In genomic region chrX:99603714-99604113, GRCm38 (mm10) we compare ENCODE assay signal across 26 mouse cellular contexts.
DNase-seq lines count a peak whose midpoint lies in the region; ATAC-seq and TF ChIP-seq lines count a peak whose summit lies in the region.
"Had no signal": no experiment of that assay in that cellular context is flagged by ENCODE, and none has a peak within 500 bp of the region (broad histone marks: within the 10 kb centered on the region; RNA-seq: fewer than 3 reads in every experiment).

No protein-coding gene starts in this region.

- WGBS in lung, postnatal 0 days, result 42% methylated on average over 6 of the region's 6 CpGs

- H3K9me3 ChIP-seq in lung, postnatal 0 days (ENCODE audit: low read length), result no peaks in the 10 kb centered on the region
- H3K9me3 ChIP-seq: embryonic facial prominence, embryonic 10.5 days; embryonic facial prominence, embryonic 13.5 days; forebrain, embryonic 12.5 days; forebrain, embryonic 15.5 days; G1E; hindbrain, embryonic 10.5 days; hindbrain, embryonic 13.5 days had no signal

- no peak overlapping the region for H3K4me3 ChIP-seq in lung, postnatal 0 days (ENCODE audit: low read depth, low read length)
- H3K4me3 ChIP-seq: embryonic facial prominence, embryonic 10.5 days; embryonic facial prominence, embryonic 13.5 days; erythroblast, embryonic 14.5 days; forebrain, embryonic 12.5 days; forebrain, embryonic 15.5 days; hindbrain, embryonic 10.5 days; hindbrain, embryonic 13.5 days had no signal

- no peak for TF ChIP-seq CTCF in lung, postnatal 0 days (IDR thresholded peaks at IDR 0.05)

- no peaks in the 10 kb centered on the region; the same call in 1 of the 2 replicates for H3K27me3 ChIP-seq in lung, postnatal 0 days (replicated peaks; ENCODE audit: insufficient read depth, low read length)
- H3K27me3 ChIP-seq: CH12.LX; forebrain, embryonic 15.5 days had no signal

- H3K9ac ChIP-seq in lung, postnatal 0 days (replicated peaks; ENCODE audit: low read depth), result no peak overlapping the region
- H3K9ac ChIP-seq: embryonic facial prominence, embryonic 13.5 days; forebrain, embryonic 12.5 days; forebrain, embryonic 15.5 days; hindbrain, embryonic 13.5 days had no signal

- ATAC-seq in lung, postnatal 0 days, result no peak
- ATAC-seq in hematopoietic stem cell, adult 5-6 weeks (replicated peaks in 1 of 2; ENCODE audit: insufficient read depth in 1 of 2, low FRiP score in 2 of 2, low TSS enrichment in 1 of 2, low read depth in 1 of 2, poor library complexity in 2 of 2, severe bottlenecking in 2 of 2), result peak; percentile 56 to 62
- ATAC-seq in monocyte, adult 5-6 weeks (replicated peaks; ENCODE audit: insufficient number of reproducible peaks, low FRiP score, low TSS enrichment, poor library complexity, severe bottlenecking), result peak; percentile 40; the same call in 1 of the 2 replicates
- ATAC-seq: forebrain, embryonic 15.5 days; hindbrain, embryonic 16.5 days had no signal

- no peaks in the 10 kb centered on the region for H3K36me3 ChIP-seq in lung, postnatal 0 days (ENCODE audit: insufficient read depth, low read length)
- H3K36me3 ChIP-seq: embryonic facial prominence, embryonic 10.5 days; embryonic facial prominence, embryonic 13.5 days; forebrain, embryonic 12.5 days; forebrain, embryonic 15.5 days; G1E; hindbrain, embryonic 10.5 days; hindbrain, embryonic 13.5 days had no signal

- H3K4me2 ChIP-seq in lung, postnatal 0 days (replicated peaks; ENCODE audit: low read depth, low read length), result no peak overlapping the region
- H3K4me2 ChIP-seq: embryonic facial prominence, embryonic 13.5 days; forebrain, embryonic 12.5 days; forebrain, embryonic 15.5 days; heart, embryonic 11.5 days; hindbrain, embryonic 13.5 days had no signal

- H3K4me1 ChIP-seq in lung, postnatal 0 days (ENCODE audit: insufficient read depth, low read depth, low read length), result no peaks in the 10 kb centered on the region
- H3K4me1 ChIP-seq: embryonic facial prominence, embryonic 13.5 days; forebrain, embryonic 15.5 days had no signal

- no peak for TF ChIP-seq EP300 in lung, postnatal 0 days (IDR thresholded peaks at IDR 0.05)

- peak; percentile 12 for DNase-seq in lung, postnatal 0 days (ENCODE audit: low spot score)
- DNase-seq in lung, postnatal 10 days, result no peak
- DNase-seq in retina, embryonic 14.5 days (ENCODE audit: low spot score), result no peak
- no peak for DNase-seq in gastrocnemius, postnatal 25 days
- DNase-seq: adrenal gland, postnatal 10 days; adrenal gland, postnatal 36 days; B cell, adult 2 months; cerebellum, adult 11 months; cerebellum, adult 2 months; cerebellum, adult 9-11 months; cerebellum, postnatal 25 days; embryo, embryonic 11 days; gastrocnemius, postnatal 36 days had no signal

- no peak overlapping the region for H3K27ac ChIP-seq in lung, postnatal 0 days (ENCODE audit: low read length)
- H3K27ac ChIP-seq: embryonic facial prominence, embryonic 10.5 days; embryonic facial prominence, embryonic 13.5 days; forebrain, embryonic 12.5 days; forebrain, embryonic 15.5 days; hindbrain, embryonic 10.5 days; hindbrain, embryonic 13.5 days had no signal
